Mouse (Mus musculus): Measurements from ENCODE around the gene Traf2. TPM values are rescaled to one million over a fixed set of nuclear protein-coding genes. Genes with fewer than 3 reads are reported as not detected.

The Traf2 gene
- polyA plus RNA-seq, 2 experiments: 18.9 to 29.2 TPM

GRCm38 (mm10) chr2:25468962-25469915 is 77.5 kb downstream of the Traf2 start:
- Histone ChIP-seq H3K4me3 (replicated peaks; ENCODE audit: low read length) (no peak overlapping the region), H3K27me3 (ENCODE audit: control insufficient read depth, insufficient read depth, low read length) (no peaks in the 10 kb centered on the region), H3K4me2 (replicated peaks; ENCODE audit: low read depth, low read length, severe bottlenecking) (no peak overlapping the region), H3K4me1 (ENCODE audit: control insufficient read depth, insufficient read depth, low read length) (peaks cover 9% of the 10 kb centered on the region; the same call in 1 of the 2 replicates), H3K36me3 (ENCODE audit: control insufficient read depth, insufficient read depth, low read length) (no peaks in the 10 kb centered on the region), H3K9me3 (ENCODE audit: control insufficient read depth, low read length) (no peaks in the 10 kb centered on the region), H3K9ac (ENCODE audit: low read depth, low read length, severe bottlenecking) (no peak overlapping the region), H3K27ac (replicated peaks; ENCODE audit: low read depth, low read length) (no peak overlapping the region)
- WGBS: 60% methylated on average over 10 of the region's 10 CpGs
- no peak for ATAC-seq (ENCODE audit: low FRiP score, low read depth)
- DNase-seq (ENCODE audit: low spot score): peak; percentile 10
- TF ChIP-seq POLR2A (IDR thresholded peaks at IDR 0.05; ENCODE audit: borderline replicate concordance, extremely low read depth, insufficient read depth, insufficient read length): no peak

Other genes starting within 250 kb of the Traf2 start
Only the 30 nearest of the 33 such genes appear.
- 34.8 and 35.3 TPM in 2 replicates for gene Man1b1, start 214.6 kb downstream of the Traf2 start, polyA plus RNA-seq (2012; rRNA removed)
- gene Man1b1, start 214.6 kb downstream of the Traf2 start, polyA plus RNA-seq (2014; fragmentation: Nextera tagmentation; extraction: Ambion mirVana): 70.2 and 83.5 TPM in 2 replicates
- 43.6 and 50.6 TPM in 2 replicates for gene Dpp7, start 190.6 kb downstream of the Traf2 start, polyA plus RNA-seq (2012; rRNA removed)
- gene Dpp7, start 190.6 kb downstream of the Traf2 start, polyA plus RNA-seq (2014; fragmentation: Nextera tagmentation; extraction: Ambion mirVana): 24.7 and 25.8 TPM in 2 replicates
- 8.2 and 10.7 TPM in 2 replicates for gene Uap1l1, start 181.3 kb downstream of the Traf2 start, polyA plus RNA-seq (2012; rRNA removed)
- 15.8 and 17.6 TPM in 2 replicates for gene Uap1l1, start 181.3 kb downstream of the Traf2 start, polyA plus RNA-seq (2014; fragmentation: Nextera tagmentation; extraction: Ambion mirVana)
- 42.5 and 59.7 TPM in 2 replicates for gene Sapcd2, start 174.6 kb downstream of the Traf2 start, polyA plus RNA-seq (2012; rRNA removed)
- 33.1 and 35.9 TPM in 2 replicates for gene Sapcd2, start 174.6 kb downstream of the Traf2 start, polyA plus RNA-seq (2014; fragmentation: Nextera tagmentation; extraction: Ambion mirVana)
- 3.3 and 3.9 TPM in 2 replicates for gene Entpd2, start 151.1 kb downstream of the Traf2 start, polyA plus RNA-seq (2012; rRNA removed)
- 2.1 and 2.6 TPM in 2 replicates for gene Entpd2, start 151.1 kb downstream of the Traf2 start, polyA plus RNA-seq (2014; fragmentation: Nextera tagmentation; extraction: Ambion mirVana)
- 76.2 TPM in 2 replicates for gene Npdc1, start 147.6 kb downstream of the Traf2 start, polyA plus RNA-seq (2012; rRNA removed)
- 38.9 and 42.9 TPM in 2 replicates for gene Npdc1, start 147.6 kb downstream of the Traf2 start, polyA plus RNA-seq (2014; fragmentation: Nextera tagmentation; extraction: Ambion mirVana)
- 0.05 and 0.11 TPM in 2 replicates for gene Fut7, start 123.7 kb downstream of the Traf2 start, polyA plus RNA-seq (2012; rRNA removed)
- gene Fut7, start 123.7 kb downstream of the Traf2 start, polyA plus RNA-seq (2014; fragmentation: Nextera tagmentation; extraction: Ambion mirVana): not detected in 2 replicates
- gene Abca2, start 118.2 kb downstream of the Traf2 start, polyA plus RNA-seq (2012; rRNA removed): 15.3 and 17.4 TPM in 2 replicates
- gene Abca2, start 118.2 kb downstream of the Traf2 start, polyA plus RNA-seq (2014; fragmentation: Nextera tagmentation; extraction: Ambion mirVana): 5.9 and 7.4 TPM in 2 replicates
- 7.7 and 10.9 TPM in 2 replicates for gene Clic3, start 90.1 kb downstream of the Traf2 start, polyA plus RNA-seq (2012; rRNA removed)
- 13.4 and 22.5 TPM in 2 replicates for gene Clic3, start 90.1 kb downstream of the Traf2 start, polyA plus RNA-seq (2014; fragmentation: Nextera tagmentation; extraction: Ambion mirVana)
- gene Paxx, start 85.8 kb downstream of the Traf2 start, polyA plus RNA-seq (2012; rRNA removed): 65.6 and 71.0 TPM in 2 replicates
- gene Paxx, start 85.8 kb downstream of the Traf2 start, polyA plus RNA-seq (2014; fragmentation: Nextera tagmentation; extraction: Ambion mirVana): 34.0 and 44.9 TPM in 2 replicates
- 0.87 and 2.4 TPM in 2 replicates for gene Ptgds, start 76.9 kb downstream of the Traf2 start, polyA plus RNA-seq (2012; rRNA removed)
- gene Ptgds, start 76.9 kb downstream of the Traf2 start, polyA plus RNA-seq (2014; fragmentation: Nextera tagmentation; extraction: Ambion mirVana): 4.0 and 4.1 TPM in 2 replicates
- not detected in 2 replicates for gene Lcn12, start 53.0 kb downstream of the Traf2 start, polyA plus RNA-seq (2012; rRNA removed)
- not detected in 2 replicates for gene Lcn12, start 53.0 kb downstream of the Traf2 start, polyA plus RNA-seq (2014; fragmentation: Nextera tagmentation; extraction: Ambion mirVana)
- gene Fbxw5, start 46.2 kb downstream of the Traf2 start, polyA plus RNA-seq (2012; rRNA removed): 46.2 and 49.2 TPM in 2 replicates
- 70.0 and 76.9 TPM in 2 replicates for gene Fbxw5, start 46.2 kb downstream of the Traf2 start, polyA plus RNA-seq (2014; fragmentation: Nextera tagmentation; extraction: Ambion mirVana)
- gene C8g, start 45.2 kb downstream of the Traf2 start, polyA plus RNA-seq (2012; rRNA removed): 4.2 and 5.5 TPM in 2 replicates
- gene C8g, start 45.2 kb downstream of the Traf2 start, polyA plus RNA-seq (2014; fragmentation: Nextera tagmentation; extraction: Ambion mirVana): 4.4 and 4.6 TPM in 2 replicates
- 116 and 174 TPM in 2 replicates for gene Edf1, start 10.9 kb upstream of the Traf2 start, polyA plus RNA-seq (2012; rRNA removed)
- gene Edf1, start 10.9 kb upstream of the Traf2 start, polyA plus RNA-seq (2014; fragmentation: Nextera tagmentation; extraction: Ambion mirVana): 325 and 331 TPM in 2 replicates
- 10.9 and 15.0 TPM in 2 replicates for gene Mamdc4, start 27.9 kb upstream of the Traf2 start, polyA plus RNA-seq (2012; rRNA removed)
- 1.4 and 1.8 TPM in 2 replicates for gene Mamdc4, start 27.9 kb upstream of the Traf2 start, polyA plus RNA-seq (2014; fragmentation: Nextera tagmentation; extraction: Ambion mirVana)
- gene Phpt1, start 28.3 kb upstream of the Traf2 start, polyA plus RNA-seq (2012; rRNA removed): 137 and 139 TPM in 2 replicates
- gene Phpt1, start 28.3 kb upstream of the Traf2 start, polyA plus RNA-seq (2014; fragmentation: Nextera tagmentation; extraction: Ambion mirVana): 167 and 176 TPM in 2 replicates
- 2.5 and 3.5 TPM in 2 replicates for gene Ajm1, start 34.8 kb upstream of the Traf2 start, polyA plus RNA-seq (2012; rRNA removed)
- gene Ajm1, start 34.8 kb upstream of the Traf2 start, polyA plus RNA-seq (2014; fragmentation: Nextera tagmentation; extraction: Ambion mirVana): 0.18 and 0.19 TPM in 2 replicates
- 99.4 and 110 TPM in 2 replicates for gene Rabl6, start 61.6 kb upstream of the Traf2 start, polyA plus RNA-seq (2012; rRNA removed)
- 74.8 and 80.7 TPM in 2 replicates for gene Rabl6, start 61.6 kb upstream of the Traf2 start, polyA plus RNA-seq (2014; fragmentation: Nextera tagmentation; extraction: Ambion mirVana)
- 0.03 TPM in 2 replicates for gene Ccdc183, start 70.7 kb upstream of the Traf2 start, polyA plus RNA-seq (2012; rRNA removed)
- gene Ccdc183, start 70.7 kb upstream of the Traf2 start, polyA plus RNA-seq (2014; fragmentation: Nextera tagmentation; extraction: Ambion mirVana): 0.19 and 0.28 TPM in 2 replicates
- 25.6 and 26.8 TPM in 2 replicates for gene Tmem141, start 75.1 kb upstream of the Traf2 start, polyA plus RNA-seq (2012; rRNA removed)
- gene Tmem141, start 75.1 kb upstream of the Traf2 start, polyA plus RNA-seq (2014; fragmentation: Nextera tagmentation; extraction: Ambion mirVana): 30.3 and 31.9 TPM in 2 replicates
- gene Fcna, start 81.1 kb upstream of the Traf2 start, polyA plus RNA-seq (2012; rRNA removed): 0.92 and 0.98 TPM in 2 replicates
- gene Fcna, start 81.1 kb upstream of the Traf2 start, polyA plus RNA-seq (2014; fragmentation: Nextera tagmentation; extraction: Ambion mirVana): 2.0 TPM in 2 replicates
- gene Lcn8, start 106.2 kb upstream of the Traf2 start, polyA plus RNA-seq (2012; rRNA removed): 0.13 and 0.29 TPM in 2 replicates
- 0.72 TPM in 1 of 2 replicates, not detected in the other for gene Lcn8, start 106.2 kb upstream of the Traf2 start, polyA plus RNA-seq (2014; fragmentation: Nextera tagmentation; extraction: Ambion mirVana)
- gene Lcn5, start 111.0 kb upstream of the Traf2 start, polyA plus RNA-seq (2012; rRNA removed): 0.26 TPM in 1 of 2 replicates, not detected in the other
- gene Lcn5, start 111.0 kb upstream of the Traf2 start, polyA plus RNA-seq (2014; fragmentation: Nextera tagmentation; extraction: Ambion mirVana): not detected in 2 replicates
- not detected in 2 replicates for gene Lcn6, start 129.8 kb upstream of the Traf2 start, polyA plus RNA-seq (2012; rRNA removed)
- gene Lcn6, start 129.8 kb upstream of the Traf2 start, polyA plus RNA-seq (2014; fragmentation: Nextera tagmentation; extraction: Ambion mirVana): not detected in 2 replicates
- not detected in 2 replicates for gene Lcn10, start 135.8 kb upstream of the Traf2 start, polyA plus RNA-seq (2012; rRNA removed)
- not detected in 2 replicates for gene Lcn10, start 135.8 kb upstream of the Traf2 start, polyA plus RNA-seq (2014; fragmentation: Nextera tagmentation; extraction: Ambion mirVana)
- gene Obp2a, start 153.1 kb upstream of the Traf2 start, polyA plus RNA-seq (2012; rRNA removed): not detected in 2 replicates
- gene Obp2a, start 153.1 kb upstream of the Traf2 start, polyA plus RNA-seq (2014; fragmentation: Nextera tagmentation; extraction: Ambion mirVana): not detected in 2 replicates
- 66.3 and 75.3 TPM in 2 replicates for gene Bmyc, start 159.8 kb upstream of the Traf2 start, polyA plus RNA-seq (2012; rRNA removed)
- 93.1 and 93.5 TPM in 2 replicates for gene Bmyc, start 159.8 kb upstream of the Traf2 start, polyA plus RNA-seq (2014; fragmentation: Nextera tagmentation; extraction: Ambion mirVana)
- gene Obp2b, start 190.1 kb upstream of the Traf2 start, polyA plus RNA-seq (2012; rRNA removed): not detected in 2 replicates
- gene Obp2b, start 190.1 kb upstream of the Traf2 start, polyA plus RNA-seq (2014; fragmentation: Nextera tagmentation; extraction: Ambion mirVana): not detected in 2 replicates
- gene Lcn3, start 218.6 kb upstream of the Traf2 start, polyA plus RNA-seq (2012; rRNA removed): not detected in 2 replicates
- gene Lcn3, start 218.6 kb upstream of the Traf2 start, polyA plus RNA-seq (2014; fragmentation: Nextera tagmentation; extraction: Ambion mirVana): not detected in 2 replicates